Mouse (Mus musculus) skeletal muscle tissue, adult 2 months (tissue): ENCODE measurements around the gene Sept10.

Experiments used
- DNase-seq: peaks from one replicate; pipeline ENCODE4 v3.0.0-alpha.2; 2012; ENCODE audit warnings: low read depth, low spot score

Gene Sept10

DNA sequence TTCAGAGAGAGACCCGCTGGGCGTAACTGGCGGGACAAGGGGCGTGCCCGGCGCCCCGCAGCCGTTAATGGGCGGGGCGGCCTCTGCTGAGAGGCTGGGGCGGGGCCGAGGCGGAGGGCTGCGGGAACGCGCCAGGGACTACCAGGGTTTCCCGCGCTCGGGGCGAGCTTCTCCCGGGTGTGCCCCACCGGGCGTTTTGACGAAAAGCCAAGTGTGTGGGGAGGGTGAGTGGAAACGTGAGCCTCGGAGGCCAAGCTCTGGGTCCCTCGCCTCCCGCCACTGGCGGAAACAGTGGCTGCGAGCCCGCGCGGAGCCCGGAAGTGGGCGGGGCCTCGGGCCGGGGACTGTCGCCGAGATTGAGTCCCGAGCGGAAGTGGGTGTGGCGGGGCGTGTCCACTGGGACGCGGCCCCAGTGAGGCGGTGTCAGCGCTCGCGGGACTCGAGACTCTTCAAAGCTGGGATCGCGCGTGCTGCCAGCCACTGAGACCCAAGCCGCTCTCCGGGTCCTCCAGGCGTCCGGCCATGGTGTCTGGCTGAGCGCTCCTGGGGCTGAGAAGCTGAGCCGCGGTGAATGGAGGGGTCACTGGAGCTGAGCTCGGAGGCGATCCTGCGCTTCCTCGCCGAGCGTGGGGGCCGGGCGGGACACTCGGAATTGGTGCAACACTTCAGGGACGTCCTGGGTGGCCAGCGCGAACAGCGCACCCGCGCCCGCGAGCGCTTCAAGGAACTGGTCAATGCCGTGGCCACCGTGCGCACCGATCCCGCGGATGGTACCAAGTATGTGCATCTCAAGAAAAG is at the start of gene Sept10, which contains the start of gene Sowahc:
Sept10 (minus strand) TSS at position 375 of the 798 bp plus-strand sequence.
Sowahc (plus strand) TSS at position 481 of the 798 bp plus-strand sequence.
- DNase-seq = peak; percentile 89

DNA sequence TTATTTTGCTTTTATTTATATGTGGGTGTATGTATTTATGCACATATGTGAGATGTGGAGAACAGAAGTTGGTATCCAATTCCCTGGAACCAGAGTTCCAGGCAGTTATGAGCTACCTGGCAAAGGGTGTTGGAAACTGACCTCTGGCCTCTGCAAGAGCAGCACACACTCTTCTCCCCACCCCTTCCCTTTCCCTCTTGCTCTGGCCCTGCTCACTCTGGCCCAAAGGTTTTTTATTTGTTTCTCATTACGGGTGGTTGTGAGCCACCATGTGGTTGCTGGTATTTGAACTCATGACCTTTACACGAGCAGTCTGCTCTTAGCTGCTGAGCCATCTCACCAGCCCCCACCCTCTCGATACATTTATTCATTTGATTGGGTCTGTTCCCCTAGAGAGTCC is 47.1 kb upstream of the Sept10 start:
- no peak for DNase-seq

DNA sequence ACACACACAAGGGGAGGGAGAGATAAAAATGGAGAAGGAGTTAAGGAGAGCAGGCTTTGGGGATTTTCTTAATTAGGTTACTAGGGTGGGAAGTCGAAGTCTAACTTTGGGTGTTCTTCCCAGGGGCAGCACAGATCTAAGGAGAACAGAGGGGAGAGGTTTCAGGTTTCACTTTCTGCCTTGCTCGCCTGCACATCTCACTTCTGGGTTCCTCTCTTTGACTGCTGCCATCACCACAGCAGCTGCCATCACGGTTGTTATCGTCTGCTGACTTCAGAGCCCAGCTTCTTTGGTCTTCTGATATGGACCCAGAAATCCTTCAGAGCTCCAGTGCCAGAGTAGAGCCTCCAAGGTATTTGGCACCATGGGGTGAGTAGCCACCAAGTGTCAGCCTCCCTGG is 46.5 kb upstream of the Sept10 start:
- no peak for DNase-seq

DNA sequence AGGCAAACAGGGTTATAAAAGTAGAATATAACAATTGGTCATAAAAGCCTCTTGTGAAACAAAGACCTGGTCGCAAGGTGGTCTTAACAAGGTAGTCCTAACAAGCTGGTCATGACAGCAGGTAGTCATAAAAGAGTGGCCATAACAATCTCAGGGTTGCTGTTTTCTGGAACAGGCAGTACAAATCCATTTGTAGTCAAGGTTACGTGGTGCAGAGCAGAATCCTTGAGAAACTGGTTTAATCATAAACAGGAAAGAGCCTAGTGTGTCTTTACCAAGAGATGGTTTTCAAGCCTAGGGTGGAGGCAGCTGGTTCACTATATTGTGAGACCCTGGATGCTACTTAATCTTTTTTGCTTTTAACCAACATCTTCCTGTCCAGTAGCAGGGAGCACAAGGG is 45.6 kb upstream of the Sept10 start:
- no peak for DNase-seq

DNA sequence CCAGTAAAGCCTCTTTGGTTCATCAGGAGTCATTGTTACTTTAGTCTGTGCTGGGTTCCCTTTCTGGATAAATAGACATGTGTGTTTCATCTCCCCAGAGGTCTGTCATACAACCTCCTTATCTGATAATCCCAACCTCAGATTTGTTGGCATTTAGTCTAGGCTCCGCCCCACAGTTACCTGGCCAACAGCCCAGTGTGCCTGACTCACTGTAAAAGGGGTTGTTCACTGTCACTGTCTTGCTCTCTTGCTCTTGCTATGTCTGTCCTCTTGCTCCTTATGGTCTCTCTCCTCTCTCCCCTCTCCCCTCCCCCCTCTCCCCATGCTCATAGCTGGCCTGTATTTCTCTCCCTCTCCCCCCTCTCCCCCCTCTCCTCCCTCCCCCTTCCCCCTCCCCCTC is 44.5 kb upstream of the Sept10 start:
- no peak for DNase-seq

DNA sequence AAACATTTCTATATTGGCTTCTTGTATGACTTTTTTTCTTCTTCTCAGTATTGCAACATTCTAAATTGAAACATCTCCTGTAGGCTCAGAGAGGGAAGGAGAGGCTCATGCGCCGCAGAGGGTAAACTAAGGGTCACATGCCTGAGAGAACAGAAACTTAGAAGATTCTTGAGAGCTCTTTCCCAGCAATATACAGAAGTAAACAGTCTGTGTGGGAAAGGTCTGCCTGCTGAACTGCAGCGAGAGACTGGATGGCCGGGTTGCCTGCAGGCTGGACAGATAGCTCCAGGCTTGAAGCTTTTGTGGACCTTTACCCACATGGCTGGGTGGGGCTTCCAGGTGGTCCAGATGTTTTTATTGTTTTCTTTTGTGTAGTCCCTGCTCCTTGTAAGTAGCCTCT is 44.0 kb upstream of the Sept10 start:
- DNase-seq = no peak

DNA sequence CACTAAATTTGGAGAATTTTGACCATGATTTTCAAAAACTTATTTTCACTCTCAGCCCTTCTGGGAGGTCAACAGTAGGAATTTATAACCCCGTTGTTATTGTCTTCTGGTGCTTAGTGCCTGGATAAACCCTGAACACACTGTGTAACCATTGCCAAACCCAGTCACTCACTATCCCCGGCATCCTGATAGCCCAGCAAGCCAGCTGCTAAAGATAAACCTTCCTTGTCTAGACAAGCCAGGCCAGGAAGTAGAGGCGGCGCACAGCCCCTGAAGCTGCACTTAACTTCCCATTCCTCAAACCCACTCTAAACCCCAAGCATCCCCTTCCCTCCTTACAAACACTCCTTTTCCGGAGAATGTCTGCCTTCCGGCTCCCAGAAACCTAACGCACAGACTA is 43.4 kb upstream of the Sept10 start:
- DNase-seq = no peak

DNA sequence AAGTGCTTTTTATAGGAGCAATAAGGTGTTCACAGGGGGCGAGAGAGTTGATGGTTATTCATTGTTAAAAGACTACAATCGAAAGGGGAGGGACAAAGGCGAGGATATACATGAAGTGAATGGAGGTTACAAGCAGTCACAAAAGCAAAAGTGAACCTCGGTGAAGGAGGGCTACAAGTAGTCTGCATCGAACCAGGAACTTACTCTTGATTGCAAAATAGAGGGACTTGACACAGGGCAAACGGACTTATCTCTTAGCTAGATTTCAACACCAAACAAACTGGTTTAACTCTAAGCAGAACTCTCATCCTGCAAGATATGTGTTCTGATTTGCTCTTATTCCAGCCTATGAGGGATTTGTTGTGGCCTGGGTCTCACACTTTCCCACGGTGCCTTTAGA is 41.3 kb upstream of the Sept10 start:
- DNase-seq = no peak

DNA sequence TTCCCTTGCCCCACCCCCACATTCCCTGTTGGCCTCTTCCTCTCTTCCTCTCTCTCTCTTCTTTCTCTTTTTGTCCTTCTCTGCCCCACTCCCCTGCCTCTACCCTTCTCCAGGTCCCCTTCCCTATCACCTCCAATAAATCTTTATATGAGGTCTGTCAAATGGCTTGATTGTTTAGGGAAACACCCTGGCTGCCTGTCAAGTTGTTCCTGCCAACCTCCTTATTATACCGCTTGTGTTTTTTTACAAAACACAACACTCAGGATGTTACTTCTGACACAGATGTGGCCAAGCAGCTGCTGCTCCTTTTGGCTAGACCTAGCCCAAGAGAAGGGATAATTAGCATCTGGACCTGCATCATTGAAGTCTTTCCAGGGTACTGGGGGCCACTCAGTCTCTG is 40.4 kb upstream of the Sept10 start:
- no peak for DNase-seq

DNA sequence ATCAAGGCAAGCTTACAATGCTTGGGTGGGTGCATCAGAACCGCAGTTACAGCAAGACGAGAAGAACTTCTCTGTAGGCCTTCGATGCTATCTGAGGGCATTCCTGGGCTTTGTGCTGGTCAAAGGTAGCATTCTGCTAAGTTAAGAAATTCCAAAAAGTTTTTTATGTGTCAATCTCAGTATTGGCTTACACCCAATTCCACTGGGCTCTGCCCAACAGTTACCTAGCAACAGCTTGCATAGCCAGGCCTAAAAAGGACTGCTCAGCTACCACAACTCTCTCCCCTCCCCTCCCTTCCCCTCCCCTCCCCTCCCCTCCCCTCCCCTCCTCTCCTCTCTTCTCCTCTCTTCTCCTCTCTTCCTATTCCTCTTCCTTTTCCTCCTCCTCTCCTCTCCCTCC is 40.0 kb upstream of the Sept10 start:
- no peak for DNase-seq

DNA sequence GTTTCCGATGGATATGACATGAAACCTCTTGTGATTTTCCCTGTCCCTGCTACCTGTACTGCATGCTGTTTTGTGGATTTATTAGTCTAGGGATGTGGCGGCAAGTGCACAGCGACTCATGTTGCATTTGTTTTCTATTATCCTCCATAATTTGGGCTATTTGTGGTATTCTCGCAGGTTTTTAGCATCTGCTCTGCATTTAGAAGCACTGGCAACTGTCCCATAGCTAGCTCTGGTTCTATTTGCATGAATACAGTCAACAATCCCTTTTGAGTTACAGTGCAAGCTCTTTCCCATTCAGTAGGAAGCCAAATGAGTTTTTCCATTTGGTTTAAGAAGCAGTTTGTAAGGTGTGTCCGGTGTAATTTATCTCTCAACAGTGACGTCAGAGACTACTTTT is 37.9 kb upstream of the Sept10 start:
- DNase-seq = no peak

DNA sequence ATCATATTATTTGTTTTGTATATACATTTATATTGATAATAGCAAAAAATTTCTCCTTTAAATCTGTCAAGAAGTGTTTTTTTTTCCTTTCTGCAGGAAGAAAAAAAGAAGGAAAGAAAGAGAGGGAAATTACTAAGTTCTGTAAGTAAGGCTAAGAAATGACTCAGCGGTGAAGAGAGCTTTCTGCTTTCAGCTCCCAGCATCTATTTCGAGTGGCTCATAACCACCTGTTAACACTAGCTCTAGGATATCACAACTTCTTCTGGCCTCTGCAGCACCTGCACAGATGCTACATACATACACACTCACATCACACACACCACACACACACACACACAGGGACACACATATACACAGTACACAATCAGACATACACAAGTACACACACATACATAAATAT is 34.9 kb upstream of the Sept10 start:
- DNase-seq = no peak

DNA sequence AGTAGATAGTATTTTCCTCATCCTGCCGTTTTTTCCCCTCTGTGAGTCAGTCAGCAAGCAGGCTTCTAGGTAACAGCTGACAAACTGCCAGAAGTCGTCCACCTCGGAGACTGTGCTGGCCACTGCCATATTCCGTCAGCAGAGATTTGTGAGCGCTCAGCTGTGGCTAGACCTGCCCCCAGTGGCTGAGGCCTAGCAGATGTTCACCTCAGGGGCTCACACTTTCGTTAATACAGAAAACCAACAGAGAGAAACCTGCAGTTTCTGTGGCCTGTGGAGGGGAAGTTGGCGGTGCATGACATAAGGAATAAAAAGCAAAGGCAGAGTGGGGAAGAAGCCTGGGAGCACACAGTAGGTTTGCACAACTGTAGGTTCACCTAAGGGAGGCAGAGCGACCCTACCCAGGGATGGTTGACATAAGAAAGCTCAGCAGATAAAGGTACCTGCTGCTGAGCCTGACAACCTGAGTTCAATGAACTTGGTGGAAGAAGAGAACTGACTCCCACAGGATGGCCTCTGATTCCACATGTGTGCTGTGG is 32.0 kb upstream of the Sept10 start:
- DNase-seq = no peak

DNA sequence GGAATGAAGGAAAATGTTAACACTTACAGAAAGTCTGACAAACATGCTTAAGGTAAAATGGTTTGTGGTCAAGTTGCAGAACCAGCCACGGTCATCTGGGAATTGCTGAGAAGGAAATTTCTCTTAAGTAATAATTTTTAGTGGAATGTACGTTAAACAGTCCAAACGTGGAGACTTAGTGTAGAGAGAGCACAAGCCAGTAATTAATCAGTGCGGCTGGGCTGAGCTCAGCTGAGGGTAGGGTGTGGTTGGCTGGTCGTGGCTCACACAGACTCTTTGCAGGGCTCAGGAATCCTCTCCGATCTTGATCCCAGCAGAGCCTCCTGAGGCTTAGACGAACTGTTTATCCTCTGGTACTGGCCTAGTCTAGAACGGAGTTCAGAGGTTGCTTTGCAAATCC is 30.7 kb upstream of the Sept10 start:
- no peak for DNase-seq

DNA sequence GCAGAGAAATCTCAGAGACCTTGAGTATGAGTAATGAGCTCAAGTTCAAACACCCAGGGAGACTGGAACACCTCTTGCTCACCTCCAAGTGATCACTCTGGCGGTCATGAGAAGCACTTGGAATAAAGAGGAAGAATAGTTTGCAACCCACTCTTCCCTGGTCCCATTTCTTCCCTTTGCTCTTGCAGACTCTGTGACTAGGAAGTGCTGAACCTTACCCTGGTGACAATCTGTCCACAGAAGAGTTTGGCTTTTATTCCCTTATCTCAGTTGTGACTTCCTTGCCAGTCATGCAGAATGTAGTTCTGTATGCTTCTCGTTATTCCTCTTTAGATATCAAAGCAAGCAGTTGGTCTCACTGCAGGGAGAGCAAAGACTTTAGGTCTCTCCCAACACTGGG is 30.3 kb upstream of the Sept10 start:
- DNase-seq = no peak

DNA sequence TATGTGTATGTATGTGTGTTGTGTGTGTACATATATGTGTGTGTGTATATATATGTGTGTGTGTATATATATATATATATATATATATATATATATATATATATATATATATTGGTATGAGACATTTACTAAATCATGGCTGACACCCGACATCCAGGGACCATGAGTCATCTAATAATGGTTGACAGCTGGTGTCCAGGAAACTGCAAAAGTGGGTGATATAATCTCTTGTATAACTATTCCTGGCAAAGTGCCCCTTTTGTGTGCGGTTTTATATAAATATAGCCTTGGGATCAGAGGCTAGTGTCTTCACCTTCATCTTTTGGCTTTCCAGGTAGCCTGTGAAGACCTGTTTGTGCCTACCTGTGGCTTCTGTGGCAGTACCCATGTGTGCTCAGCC is 29.0 kb upstream of the Sept10 start:
- DNase-seq = no peak

DNA sequence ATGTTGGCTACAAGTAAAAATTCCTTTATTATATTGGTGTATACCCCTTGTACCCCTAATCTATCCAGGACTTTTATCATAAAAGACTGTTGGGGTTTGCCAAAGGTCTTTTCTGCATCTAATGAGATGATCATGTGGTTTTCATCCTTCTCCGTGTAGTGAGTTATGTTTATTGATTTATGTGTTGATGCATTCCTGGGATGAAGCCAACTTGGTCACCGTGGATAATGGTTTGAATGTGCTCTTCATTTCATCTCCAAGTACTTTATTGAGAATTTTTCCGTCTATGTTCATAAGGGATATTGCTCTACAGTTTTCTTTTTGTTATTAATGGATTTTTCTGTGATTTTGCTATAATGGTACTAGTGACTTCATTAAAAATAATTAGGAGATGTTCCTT is 27.9 kb upstream of the Sept10 start:
- DNase-seq = no peak

DNA sequence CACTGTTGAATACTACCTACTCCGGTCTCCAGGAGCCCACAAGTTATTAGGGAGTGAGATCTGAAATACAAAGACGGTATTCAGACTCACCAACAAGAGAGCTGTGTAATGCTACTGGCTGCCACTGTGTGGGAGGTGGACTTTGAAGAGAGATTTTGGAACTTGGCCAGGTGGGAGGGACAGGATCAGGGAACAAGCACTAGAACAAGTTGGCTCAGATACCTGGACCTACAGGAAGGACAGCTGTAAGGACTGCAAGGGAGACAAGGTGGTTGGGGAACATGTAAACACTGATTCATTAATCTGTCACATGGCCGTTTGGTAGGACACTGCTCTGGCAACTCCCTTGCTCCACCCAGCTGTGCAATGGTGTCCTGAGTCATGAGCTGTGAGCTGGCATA is 19.5 kb upstream of the Sept10 start:
- no peak for DNase-seq

DNA sequence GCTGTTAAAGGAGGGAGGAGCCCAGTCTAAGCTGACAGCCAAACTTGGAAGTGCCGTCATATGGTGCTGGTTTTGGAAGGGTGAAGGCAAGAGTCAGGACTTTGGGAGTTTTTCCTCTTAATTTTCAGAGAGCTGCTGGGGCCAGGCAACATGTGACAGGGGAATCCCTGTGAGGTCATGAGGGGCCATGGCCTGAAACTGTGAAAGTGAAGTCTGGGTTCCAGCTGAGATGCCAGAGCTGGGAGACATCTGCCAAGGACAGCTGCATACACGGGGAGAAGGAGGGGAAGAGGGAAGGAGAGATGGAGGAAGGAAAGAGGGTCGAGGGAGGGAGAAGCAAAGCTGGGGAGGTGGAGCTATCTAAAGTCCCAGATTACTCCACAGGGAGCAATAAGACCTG is 16.1 kb upstream of the Sept10 start:
- DNase-seq = no peak

DNA sequence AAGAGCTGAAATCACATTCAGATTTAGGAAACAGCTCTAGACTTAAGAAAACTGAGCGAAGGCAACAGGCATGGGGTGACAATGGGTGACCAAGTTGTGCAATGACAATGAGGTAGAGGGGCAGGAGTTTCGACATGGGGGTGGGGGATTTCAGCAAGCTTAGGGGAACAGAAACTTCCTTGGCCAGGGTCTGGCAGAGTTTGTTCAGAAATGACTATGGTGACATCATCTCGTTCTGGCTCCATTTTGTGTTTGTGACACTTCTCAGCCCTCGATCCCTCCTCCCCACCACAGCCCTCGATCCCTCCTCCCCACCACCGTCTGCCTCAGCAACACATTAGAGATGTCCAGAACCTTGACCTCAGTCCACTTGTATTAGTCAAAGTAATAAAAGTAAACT is 14.8 kb upstream of the Sept10 start:
- no peak for DNase-seq

DNA sequence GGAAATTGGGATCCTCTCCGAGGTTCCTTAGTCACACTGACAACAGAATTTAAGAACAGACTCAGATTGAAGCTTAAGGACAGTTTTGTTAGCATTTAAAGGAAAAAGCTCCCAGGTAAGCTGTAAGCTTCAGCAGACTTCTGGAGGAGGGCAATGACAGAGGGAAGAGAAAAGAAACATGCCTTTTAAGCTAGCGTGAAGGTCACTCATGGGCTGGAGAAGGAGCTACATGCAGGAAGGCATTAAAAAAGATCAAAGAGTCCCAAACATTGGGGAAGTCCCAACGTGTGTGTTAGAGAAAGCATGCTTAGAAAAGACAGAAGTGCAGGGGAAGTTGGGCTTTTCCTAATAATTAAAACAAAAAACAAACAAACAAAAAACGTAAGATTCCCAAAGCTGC is 14.2 kb upstream of the Sept10 start:
- DNase-seq = no peak

DNA sequence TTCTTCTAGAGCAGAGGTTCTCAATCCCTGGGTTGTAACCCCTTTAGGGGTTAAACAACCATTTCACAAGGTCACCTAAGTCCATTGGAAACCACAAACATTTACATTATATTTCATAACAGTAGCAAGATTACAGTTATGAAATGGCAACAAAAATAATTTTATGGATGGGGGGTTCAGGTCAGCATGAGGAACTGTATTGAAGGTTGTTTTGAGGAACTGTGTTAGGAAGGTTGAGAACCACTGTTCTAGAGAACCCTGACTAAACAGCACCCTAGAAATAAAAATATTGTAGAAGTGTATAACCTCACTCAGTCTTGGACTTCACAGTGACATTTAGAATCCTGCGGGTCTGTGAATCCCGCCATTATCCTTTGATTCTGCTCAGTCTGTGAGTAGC is 13.6 kb upstream of the Sept10 start:
- DNase-seq = no peak

DNA sequence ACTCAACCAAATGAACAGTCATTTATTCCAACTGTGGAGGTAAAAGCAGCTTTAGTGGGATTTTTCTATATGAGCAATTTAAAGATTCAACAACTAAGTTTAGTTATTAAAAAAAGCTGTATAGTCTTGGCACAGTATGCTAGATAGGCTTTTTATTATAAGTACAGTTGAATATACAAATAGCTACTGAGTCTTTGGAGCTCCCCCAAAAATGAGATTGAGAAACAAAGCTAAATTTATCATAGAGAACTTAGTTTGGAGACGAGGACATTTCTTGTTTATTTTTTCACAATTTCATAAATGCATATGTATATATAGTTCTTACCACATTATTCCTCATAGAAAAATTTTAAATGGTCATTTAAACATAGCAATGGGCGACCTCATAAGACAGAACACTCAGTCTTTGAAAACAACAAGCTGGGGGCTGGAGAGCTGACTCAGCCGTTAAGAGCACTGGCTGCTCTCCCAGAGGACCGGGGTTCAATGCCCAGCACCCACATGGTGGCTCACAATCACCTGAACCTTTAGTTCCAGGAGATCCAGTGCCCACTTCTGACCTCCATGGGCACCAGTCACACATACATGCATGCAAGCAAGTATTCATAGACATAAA is 7.7 kb upstream of the Sept10 start:
- DNase-seq = no peak
